Mouse (Mus musculus) liver, adult 2 months (tissue): ENCODE results near the gene Papln.

ENCODE experiments used
- CTCF ChIP-seq: fragments of 200-500 bp; IDR thresholded peaks from 2 replicates; pipeline ENCODE4 v1.5.1; 2011; ENCODE audit warnings: low read depth, low read length, control low read depth
- POLR2A ChIP-seq: fragments of 200-500 bp; IDR thresholded peaks from 2 replicates; pipeline ENCODE4 v1.6.1; 2011; ENCODE audit warnings: low read length, control low read depth; ENCODE audit not compliant: insufficient read depth; ENCODE audit errors: extremely low read depth

GRCm38 (mm10) chr12:83732225-83732624 is 31.2 kb upstream of the Papln start:
- TF ChIP-seq CTCF: no peak
- TF ChIP-seq POLR2A: no peak
